Mouse (Mus musculus): ENCODE results near the gene Mtrf1.
A peak's percentile ranks its signal among the peaks of the same experiment; 100 is the strongest.
"Not testable (repeated sequence)": the region's sequence is repeated elsewhere in the genome, so short reads cannot be mapped to it uniquely, and the experiment has no call there.

Gene Mtrf1

GRCm38 (mm10) chr14:79445055-79445620 lies 47.6 kb downstream of the Mtrf1 start:
- DNase-seq (ENCODE audit: low spot score): no peak

GRCm38 (mm10) chr14:79451681-79452590 lies 54.4 kb downstream of the Mtrf1 start, which contains the start of gene Kbtbd6:
Kbtbd6 (plus strand) TSS chr14:79451835.
- peak; percentile 84 for DNase-seq (ENCODE audit: low spot score)

GRCm38 (mm10) chr14:79452591-79452934 lies 55.0 kb downstream of the Mtrf1 start:
- DNase-seq (ENCODE audit: low spot score): not testable (repeated sequence)

GRCm38 (mm10) chr14:79460401-79460800 lies 62.8 kb downstream of the Mtrf1 start:
- no peak for DNase-seq (ENCODE audit: low spot score)

GRCm38 (mm10) chr14:79460988-79461387 lies 63.4 kb downstream of the Mtrf1 start:
- DNase-seq (ENCODE audit: low spot score): no peak

- no peak for DNase-seq (ENCODE audit: low spot score)
Measured at GRCm38 (mm10) chr14:79465623-79466022, 68.1 kb downstream of the Mtrf1 start.

GRCm38 (mm10) chr14:79467621-79468020 lies 70.0 kb downstream of the Mtrf1 start:
- no peak for DNase-seq (ENCODE audit: low spot score)
